Mouse (Mus musculus): Measurements from ENCODE around the gene Ly6g6e.
A peak's percentile ranks its signal among the peaks of the same experiment; 100 is the strongest.
"Not testable (repeated sequence)": the region's sequence is repeated elsewhere in the genome, so short reads cannot be mapped to it uniquely, and the experiment has no call there.

The Ly6g6e gene

GRCm38 (mm10) chr17:35076507-35077176 is at the start of gene Ly6g6e:
Ly6g6e (plus strand) TSS chr17:35076902.
- DNase-seq (ENCODE audit: low spot score), result no peak

DNA sequence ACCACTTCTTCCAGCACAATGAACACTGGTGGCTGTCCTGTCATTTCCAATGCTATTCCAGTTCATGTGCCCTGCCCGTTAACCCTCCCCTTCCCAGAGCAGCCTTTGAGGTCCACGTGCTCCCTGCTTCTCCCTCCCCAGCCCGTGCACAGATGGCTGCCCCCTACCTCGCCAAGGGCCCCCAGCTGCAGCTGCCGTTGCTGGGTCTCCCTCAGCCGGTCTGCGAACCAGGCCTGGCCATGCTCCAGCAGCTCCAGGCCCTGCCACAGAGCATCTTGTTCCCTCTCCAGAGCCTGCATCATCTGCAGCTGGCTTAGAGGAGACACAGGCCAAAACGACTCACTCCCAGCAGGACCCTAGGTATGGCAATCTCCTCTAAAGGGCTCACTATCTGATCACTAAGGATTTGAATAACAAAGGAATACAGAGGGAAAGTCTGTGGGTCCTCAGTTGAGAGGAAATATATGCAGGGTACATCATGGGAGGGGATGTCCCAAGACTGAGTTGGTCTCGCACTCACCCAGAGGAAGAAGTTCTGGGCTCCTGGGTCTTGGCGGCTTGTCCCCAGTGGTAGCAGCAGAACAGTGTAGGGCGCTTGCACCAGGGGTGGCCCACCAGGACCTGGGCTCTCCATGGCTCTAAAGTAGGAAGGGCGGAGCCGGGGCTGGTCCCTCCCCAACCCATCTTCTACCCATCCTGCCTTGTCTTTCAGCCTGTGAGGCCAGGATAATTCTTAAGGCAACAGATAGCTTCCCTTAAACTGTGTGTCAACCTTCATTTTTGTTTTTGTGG is 49.2 kb upstream of the Ly6g6e start, which contains the start of gene Sapcd1:
TSS of gene Sapcd1 (minus strand) at position 740 of the 792 bp plus-strand sequence.
- DNase-seq (ENCODE audit: low spot score), result no peak

- DNase-seq (ENCODE audit: low spot score), result no peak
Observed at GRCm38 (mm10) chr17:35028315-35028714, 48.4 kb upstream of the Ly6g6e start.

DNA sequence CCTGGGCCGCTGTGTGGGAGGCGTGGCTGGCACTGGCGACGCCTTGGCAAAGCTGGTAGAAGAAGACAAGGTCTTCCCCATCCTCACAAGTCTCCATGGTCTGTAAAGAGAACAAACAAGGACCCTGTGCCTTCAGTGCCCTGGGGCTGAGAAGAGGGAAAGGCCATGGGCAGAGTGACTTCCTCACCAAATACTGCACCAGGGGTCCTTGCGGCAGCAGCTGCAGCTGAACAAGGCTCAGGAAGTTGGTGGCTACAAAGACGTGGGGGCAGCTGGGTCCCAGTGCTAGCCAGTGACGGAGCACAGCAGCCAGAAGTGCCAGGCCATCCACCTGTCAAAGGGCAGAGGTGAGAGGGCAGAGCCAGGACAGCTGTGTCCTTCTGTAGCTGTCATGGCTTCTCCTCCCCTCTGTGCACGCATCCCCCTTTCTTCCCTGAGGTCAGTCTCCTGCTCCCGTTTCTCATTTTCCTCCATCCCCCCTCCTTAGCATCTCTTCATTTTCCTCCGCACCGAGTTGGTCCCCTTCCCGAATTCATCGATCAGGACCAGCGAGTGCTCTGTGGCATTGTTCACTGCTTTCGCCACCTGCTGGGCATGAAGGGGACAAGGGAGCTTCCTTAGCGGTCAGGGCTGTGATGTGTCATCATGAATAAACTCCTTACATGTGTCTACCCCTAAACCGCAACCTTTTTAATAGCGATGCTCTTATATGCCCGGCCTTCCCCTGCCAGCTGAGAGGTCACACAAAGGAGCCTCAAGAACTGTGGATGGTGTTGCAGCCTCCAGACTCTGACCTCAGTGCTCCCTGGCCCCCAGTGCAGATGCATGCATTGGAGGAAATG is 46.8 kb upstream of the Ly6g6e start:
- DNase-seq (ENCODE audit: low spot score), result no peak

DNA sequence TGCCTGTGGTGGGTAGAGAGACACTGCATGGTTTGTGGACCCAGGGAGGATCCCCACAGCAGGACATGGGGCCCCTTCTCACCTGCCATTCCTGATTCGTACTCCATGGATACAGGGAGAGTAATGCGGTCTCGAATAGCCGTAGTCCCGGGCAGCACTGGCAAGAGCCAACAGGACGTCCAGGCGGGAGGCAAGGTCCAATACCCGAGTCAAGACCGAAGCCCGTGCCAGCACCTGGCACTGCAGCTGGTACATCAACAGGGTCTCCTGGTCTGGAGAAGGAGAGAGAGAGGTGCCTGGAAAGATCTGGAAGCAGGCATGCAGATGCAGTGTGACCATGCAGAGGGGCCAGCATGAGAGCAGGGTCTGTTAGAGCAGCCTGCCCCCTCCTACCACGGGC is 45.4 kb upstream of the Ly6g6e start:
- DNase-seq (ENCODE audit: low spot score), result no peak

GRCm38 (mm10) chr17:35031880-35032279 is 44.8 kb upstream of the Ly6g6e start:
- DNase-seq (ENCODE audit: low spot score), result no peak

DNA sequence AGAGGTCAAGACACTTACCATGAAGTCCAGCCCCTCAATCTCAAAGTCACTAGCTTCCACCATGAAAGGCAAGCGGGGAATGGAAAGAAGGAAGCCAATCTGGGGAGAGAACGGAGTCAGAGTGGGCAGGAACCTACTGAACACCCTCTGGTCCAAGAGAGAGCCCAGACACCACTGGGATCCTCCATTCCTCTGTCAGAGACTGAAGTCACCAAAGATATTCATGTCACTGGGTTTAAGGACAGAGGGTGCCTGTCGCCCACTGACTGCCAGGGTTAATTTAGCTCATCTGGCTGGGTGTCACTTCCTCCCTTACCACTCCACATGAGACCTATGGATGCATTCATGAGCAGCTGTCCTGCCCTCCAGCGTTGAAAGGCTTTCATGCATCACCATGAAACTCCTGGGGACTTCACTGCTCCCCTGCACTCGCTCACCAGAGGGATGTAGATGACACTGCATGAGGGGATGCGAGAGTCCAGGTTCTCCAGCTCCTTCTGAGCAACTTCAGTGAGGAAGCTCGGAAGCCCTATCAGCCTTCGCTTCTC is 44.3 kb upstream of the Ly6g6e start:
- DNase-seq (ENCODE audit: low spot score), result no peak

DNA sequence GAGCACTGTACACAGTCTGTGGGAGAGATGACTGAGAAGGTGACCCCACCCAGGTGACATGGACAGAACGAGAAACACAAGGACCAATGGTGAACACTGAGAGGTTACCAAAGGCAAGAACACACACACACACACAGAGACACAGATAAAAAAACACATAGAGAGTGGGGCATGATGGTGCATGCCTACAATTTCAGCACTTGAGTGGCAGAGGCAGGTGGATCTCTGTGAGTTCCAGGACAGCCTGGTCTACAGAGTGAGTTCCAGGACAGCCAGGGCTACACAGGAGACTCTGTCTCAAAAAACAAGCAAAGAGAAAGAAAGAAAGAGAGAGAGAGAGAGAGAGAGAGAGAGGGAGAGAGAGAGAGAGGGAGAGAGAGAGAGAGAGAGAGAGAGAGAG is 43.0 kb upstream of the Ly6g6e start:
- not testable (repeated sequence) for DNase-seq (ENCODE audit: low spot score)

DNA sequence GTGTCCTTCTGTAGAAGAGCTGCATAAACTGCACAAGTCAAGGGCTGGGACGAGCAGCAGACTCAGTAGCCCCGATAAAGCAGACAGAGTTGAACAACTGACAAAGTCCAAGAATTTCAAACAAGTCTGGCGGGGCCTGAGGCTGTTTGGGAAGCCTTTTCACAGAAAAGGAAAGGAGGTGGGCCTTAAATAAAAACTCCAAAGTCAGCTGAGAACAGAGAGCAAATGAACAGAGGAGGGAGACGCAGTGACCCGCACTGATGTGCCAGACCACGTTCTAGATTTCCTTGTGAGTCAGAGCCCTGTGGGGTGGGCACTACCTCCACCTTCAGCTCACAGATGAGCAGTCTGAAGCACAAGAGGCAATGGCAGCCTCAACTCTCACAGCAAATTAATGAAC is 41.8 kb upstream of the Ly6g6e start:
- DNase-seq (ENCODE audit: low spot score), result peak; percentile 73

- no peak for DNase-seq (ENCODE audit: low spot score)
Observed at GRCm38 (mm10) chr17:35039121-35039873, 37.4 kb upstream of the Ly6g6e start.

- no peak for DNase-seq (ENCODE audit: low spot score)
Observed at GRCm38 (mm10) chr17:35043794-35044193, 32.9 kb upstream of the Ly6g6e start.

- no peak for DNase-seq (ENCODE audit: low spot score)
Observed at GRCm38 (mm10) chr17:35044904-35045806, 31.5 kb upstream of the Ly6g6e start.

GRCm38 (mm10) chr17:35045807-35046680 is 30.7 kb upstream of the Ly6g6e start:
- peak; percentile 31 for DNase-seq (ENCODE audit: low spot score)

- peak; percentile 100 for DNase-seq (ENCODE audit: low spot score)
Observed at GRCm38 (mm10) chr17:35046681-35047455, 29.8 kb upstream of the Ly6g6e start, which contains the start of gene Msh5. Msh5 (minus strand) TSS chr17:35046745.

DNA sequence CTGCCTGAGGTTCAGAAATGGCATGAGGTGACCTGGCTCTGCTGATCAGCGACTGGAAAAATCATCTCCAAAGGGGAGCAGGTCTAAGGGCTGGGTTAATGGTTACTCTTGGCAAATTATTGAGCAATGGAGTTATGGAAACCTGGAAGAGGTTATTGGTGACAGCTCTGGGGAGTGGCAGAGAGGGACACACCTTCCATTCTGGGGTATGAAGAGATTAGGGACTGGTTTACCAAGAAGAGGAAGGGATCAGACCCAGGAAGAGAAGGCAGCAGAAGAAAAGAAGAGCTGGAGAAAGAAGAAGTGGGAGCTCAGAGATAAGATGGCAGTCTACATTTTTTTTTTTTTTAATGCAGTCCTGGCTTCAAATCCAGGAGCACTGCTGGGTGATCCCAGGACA is 29.0 kb upstream of the Ly6g6e start:
- DNase-seq (ENCODE audit: low spot score), result peak; percentile 82

- peak; percentile 86 for DNase-seq (ENCODE audit: low spot score)
Observed at GRCm38 (mm10) chr17:35048149-35048931, 28.4 kb upstream of the Ly6g6e start.

DNA sequence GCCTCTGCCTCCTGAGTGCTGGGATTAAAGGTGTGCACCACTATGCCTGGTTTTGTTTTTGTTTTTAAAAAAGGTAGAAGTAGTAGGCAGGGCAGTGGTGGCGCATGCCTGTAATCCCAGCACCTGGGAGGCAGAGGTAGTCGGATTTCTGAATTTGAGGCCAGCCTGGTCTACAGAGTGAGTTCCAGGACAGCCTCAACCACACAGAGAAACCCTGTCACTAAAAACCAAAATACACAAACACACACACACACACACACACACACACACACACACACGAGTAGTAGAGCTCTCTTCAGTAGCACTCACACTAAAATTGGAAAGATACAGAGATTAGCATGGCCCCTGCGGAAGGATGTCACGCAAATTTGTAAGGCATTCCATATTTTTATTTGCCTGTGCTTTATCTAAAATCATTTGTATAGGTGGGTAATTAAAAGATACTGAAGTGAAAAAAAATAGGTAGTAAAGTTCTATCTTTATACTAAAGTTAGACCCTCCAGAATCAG is 27.7 kb upstream of the Ly6g6e start:
- no peak for DNase-seq (ENCODE audit: low spot score)
